Comparison of ENCODE assay signal across 9 mouse cellular contexts in genomic region chr12:110977345-110977733, GRCm38 (mm10). TPM values are rescaled to one million over a fixed set of nuclear protein-coding genes. Genes with fewer than 3 reads are reported as not detected.
A peak's percentile ranks its signal among the peaks of the same experiment; 100 is the strongest.
DNase-seq lines count a peak whose midpoint lies in the region; ATAC-seq and TF ChIP-seq lines count a peak whose summit lies in the region.
"Had no signal": no experiment of that assay in that cellular context is flagged by ENCODE, and none has a peak within 500 bp of the region (broad histone marks: within the 10 kb centered on the region; RNA-seq: fewer than 3 reads in every experiment).

No protein-coding gene starts in this region.

- no peaks in the 10 kb centered on the region for H3K9me3 ChIP-seq in heart, embryonic 11.5 days (replicated peaks; ENCODE audit: control insufficient read depth, low read length)
- no peaks in the 10 kb centered on the region for H3K9me3 ChIP-seq in midbrain, embryonic 12.5 days
- no peaks in the 10 kb centered on the region for H3K9me3 ChIP-seq in midbrain, embryonic 16.5 days (replicated peaks; ENCODE audit: control insufficient read depth, low read length, poor library complexity, severe bottlenecking)
- H3K9me3 ChIP-seq in heart, postnatal 0 days (replicated peaks; ENCODE audit: control insufficient read depth, low read length): no peaks in the 10 kb centered on the region
- H3K9me3 ChIP-seq in neural tube, embryonic 15.5 days (replicated peaks): no peaks in the 10 kb centered on the region

- TF ChIP-seq EP300 in heart, postnatal 0 days (IDR thresholded peaks at IDR 0.05; ENCODE audit: low read depth): no peak

- no peak for TF ChIP-seq CTCF in heart, postnatal 0 days (IDR thresholded peaks at IDR 0.05; ENCODE audit: low read depth)

- H3K36me3 ChIP-seq in heart, embryonic 11.5 days (ENCODE audit: control insufficient read depth, insufficient read depth, low read length): peaks cover 16% of the 10 kb centered on the region
- peaks cover 44% of the 10 kb centered on the region for H3K36me3 ChIP-seq in midbrain, embryonic 12.5 days
- no peaks in the 10 kb centered on the region for H3K36me3 ChIP-seq in midbrain, embryonic 16.5 days (ENCODE audit: control insufficient read depth, insufficient read depth, low read length)
- peaks cover 24% of the 10 kb centered on the region for H3K36me3 ChIP-seq in heart, postnatal 0 days (replicated peaks; ENCODE audit: control insufficient read depth, insufficient read depth, low read length)
- H3K36me3 ChIP-seq in neural tube, embryonic 15.5 days: peaks cover 20% of the 10 kb centered on the region; the same call in 1 of the 2 replicates

- no peak overlapping the region for H3K27ac ChIP-seq in heart, embryonic 11.5 days (ENCODE audit: low read depth, low read length)
- no peak overlapping the region for H3K27ac ChIP-seq in midbrain, embryonic 12.5 days (replicated peaks)
- H3K27ac ChIP-seq in midbrain, embryonic 16.5 days (ENCODE audit: low read length): no peak overlapping the region
- H3K27ac ChIP-seq in heart, postnatal 0 days (ENCODE audit: low read depth): no peak overlapping the region
- H3K27ac ChIP-seq in neural tube, embryonic 15.5 days (replicated peaks): no peak overlapping the region

- peak overlapping the region; percentile 98 for H3K4me2 ChIP-seq in heart, embryonic 11.5 days
- H3K4me2 ChIP-seq in midbrain, embryonic 12.5 days (replicated peaks): peak overlapping the region; percentile 77; the same call in 1 of the 2 replicates
- H3K4me2 ChIP-seq in midbrain, embryonic 16.5 days (ENCODE audit: low read length): no peak overlapping the region
- peak overlapping the region; percentile 74; the same call in 1 of the 2 replicates for H3K4me2 ChIP-seq in heart, postnatal 0 days (ENCODE audit: low read depth, low read length)
- H3K4me2 ChIP-seq in neural tube, embryonic 15.5 days: peak overlapping the region; percentile 89; the same call in 1 of the 2 replicates

- H3K4me1 ChIP-seq in heart, embryonic 11.5 days (ENCODE audit: control insufficient read depth, insufficient read depth, low read length): peaks cover 14% of the 10 kb centered on the region; the same call in 1 of the 2 replicates
- peaks cover 13% of the 10 kb centered on the region for H3K4me1 ChIP-seq in midbrain, embryonic 12.5 days
- peaks cover 6% of the 10 kb centered on the region for H3K4me1 ChIP-seq in midbrain, embryonic 16.5 days (ENCODE audit: control insufficient read depth, insufficient read depth, low read length)
- peaks cover 16% of the 10 kb centered on the region; the same call in 1 of the 2 replicates for H3K4me1 ChIP-seq in heart, postnatal 0 days (ENCODE audit: control insufficient read depth, insufficient read depth)
- peaks cover 16% of the 10 kb centered on the region for H3K4me1 ChIP-seq in neural tube, embryonic 15.5 days

- DNase-seq in heart, adult 18-20 months: no peak
- no peak for DNase-seq in heart, postnatal 0 days (ENCODE audit: low spot score)
- DNase-seq in adrenal gland, adult 2 months: no peak
- no peak for DNase-seq in layer of hippocampus, adult 8-10 months (ENCODE audit: low spot score in 2 of 2)
- DNase-seq: lung, postnatal 10 days had no signal

- 82% methylated on average over 18 of the region's 18 CpGs for WGBS in heart, embryonic 11.5 days (ENCODE audit: insufficient replicate concordance)
- 97% methylated on average over 18 of the region's 18 CpGs for WGBS in midbrain, embryonic 12.5 days
- 94% methylated on average over 18 of the region's 18 CpGs for WGBS in midbrain, embryonic 16.5 days
- WGBS in heart, postnatal 0 days: 87% methylated on average over 18 of the region's 18 CpGs
- WGBS in neural tube, embryonic 15.5 days: 95% methylated on average over 18 of the region's 18 CpGs

- peaks cover 3% of the 10 kb centered on the region; the same call in 1 of the 2 replicates for H3K27me3 ChIP-seq in heart, embryonic 11.5 days (ENCODE audit: control insufficient read depth, insufficient read depth, low read length)
- no peaks in the 10 kb centered on the region for H3K27me3 ChIP-seq in midbrain, embryonic 12.5 days
- no peaks in the 10 kb centered on the region; the same call in 1 of the 2 replicates for H3K27me3 ChIP-seq in midbrain, embryonic 16.5 days (ENCODE audit: control insufficient read depth, insufficient read depth, low read depth, low read length)
- no peaks in the 10 kb centered on the region for H3K27me3 ChIP-seq in heart, postnatal 0 days (ENCODE audit: control insufficient read depth, insufficient read depth, low read length)
- no peaks in the 10 kb centered on the region; the same call in 1 of the 2 replicates for H3K27me3 ChIP-seq in neural tube, embryonic 15.5 days (replicated peaks)

- no peak for ATAC-seq in heart, embryonic 11.5 days (replicated peaks; ENCODE audit: insufficient number of reproducible peaks, low FRiP score, low TSS enrichment)
- ATAC-seq in midbrain, embryonic 12.5 days (ENCODE audit: low FRiP score, low read depth): no peak
- ATAC-seq in midbrain, embryonic 16.5 days: no peak
- ATAC-seq in heart, postnatal 0 days (ENCODE audit: insufficient read depth, low read depth): no peak
- ATAC-seq in neural tube, embryonic 15.5 days (ENCODE audit: low FRiP score): no peak

- H3K4me3 ChIP-seq in heart, embryonic 11.5 days (ENCODE audit: low read depth, low read length): 0 out of 2 replicates have a peak overlapping the region, but pooled peaks have one; percentile 89
- no peak overlapping the region for H3K4me3 ChIP-seq in midbrain, embryonic 12.5 days
- no peak overlapping the region for H3K4me3 ChIP-seq in midbrain, embryonic 16.5 days (ENCODE audit: low read depth, low read length)
- no peak overlapping the region for H3K4me3 ChIP-seq in heart, postnatal 0 days (ENCODE audit: low read depth, low read length)
- H3K4me3 ChIP-seq in neural tube, embryonic 15.5 days (replicated peaks): 0 out of 2 replicates have a peak overlapping the region, but pooled peaks have one; percentile 86

- peak overlapping the region; percentile 88; the same call in 1 of the 2 replicates for H3K9ac ChIP-seq in heart, embryonic 11.5 days (ENCODE audit: low read depth, low read length)
- no peak overlapping the region for H3K9ac ChIP-seq in midbrain, embryonic 12.5 days (replicated peaks)
- H3K9ac ChIP-seq in midbrain, embryonic 16.5 days (ENCODE audit: low read depth, low read length): no peak overlapping the region
- no peak overlapping the region for H3K9ac ChIP-seq in heart, postnatal 0 days (replicated peaks; ENCODE audit: low read depth, low read length)
- no peak overlapping the region for H3K9ac ChIP-seq in neural tube, embryonic 15.5 days (replicated peaks)

RNA-seq across cellular contexts. Expression of gene Ankrd9, which starts 1.5 kb away (rescaled TPM):
- 11.4 and 14.5 TPM in 2 replicates for polyA plus RNA-seq in heart, embryonic 11.5 days (2014; fragmentation: Nextera tagmentation; extraction: Ambion mirVana)
- 10 to 100 TPM; 59.5 to 68.0 TPM for total RNA-seq in heart, adult 18-20 months (2021)
- polyA plus RNA-seq in midbrain, embryonic 12.5 days (2016; fragmentation: Nextera tagmentation; extraction: Ambion mirVana): 11.7 and 11.8 TPM in 2 replicates
- polyA plus RNA-seq in midbrain, embryonic 16.5 days (2015; fragmentation: Nextera tagmentation; extraction: Ambion mirVana): 7.0 and 7.1 TPM in 2 replicates
- total RNA-seq in heart, postnatal 0 days (2014; rRNA removed; ENCODE audit: low replicate concordance): 26.3 and 34.6 TPM in 2 replicates
- polyA plus RNA-seq in heart, postnatal 0 days (2015; fragmentation: Nextera tagmentation; extraction: Ambion mirVana): 31.9 and 39.1 TPM in 2 replicates
- 10.5 and 12.6 TPM in 2 replicates for polyA plus RNA-seq in neural tube, embryonic 15.5 days (2015; fragmentation: Nextera tagmentation; extraction: Ambion mirVana)
- 10 to 100 TPM; 30.4 to 42.7 TPM for total RNA-seq in adrenal gland, adult 2 months (2021)
- 90.6 and 110 TPM in 2 replicates for polyA plus RNA-seq in adrenal gland, adult 2 months (2012; rRNA removed)
- total RNA-seq in layer of hippocampus, adult 8-10 months (2022): 10 to 100 TPM; 12.5 to 14.0 (median 12.8) TPM

Comparison
In these comparisons a context has a peak if more than half of its experiments do, and no peak if none do; other contexts are left out.
1. H3K4me3 ChIP-seq: peak in heart, embryonic 11.5 days (single experiment) and neural tube, embryonic 15.5 days (single experiment); none in midbrain, embryonic 12.5 days (single experiment), midbrain, embryonic 16.5 days (single experiment) and heart, postnatal 0 days (single experiment).